Mouse (Mus musculus) forebrain, embryonic 11.5 days (tissue): Measurements from ENCODE around the gene Nom1. TPM values are rescaled to one million over a fixed set of nuclear protein-coding genes. Genes with fewer than 3 reads are reported as not detected.
"Not testable (repeated sequence)": the region's sequence is repeated elsewhere in the genome, so short reads cannot be mapped to it uniquely, and the experiment has no call there.

Source experiments
- ATAC-seq: fragments of 200-750 bp; cut with Nextera tagmentation; replicated peaks from 2 replicates; pipeline ENCODE4 v1.8.0; 2017; ENCODE audit warnings: moderate TSS enrichment; ENCODE audit not compliant: low FRiP score
- DNase-seq: peaks from one replicate; pipeline ENCODE4 v3.0.0-alpha.2; 2017; ENCODE audit warnings: low spot score
- H3K27ac ChIP-seq: fragments of 300-500 bp; sonication (generic); 2 replicates; pipeline ENCODE4 v1.5.1; 2014; ENCODE audit warnings: low read depth, low read length
- H3K27me3 ChIP-seq: fragments of 300-500 bp; sonication (generic); 2 replicates; pipeline ENCODE4 v1.6.1; 2014; ENCODE audit warnings: mild to moderate bottlenecking, low read length, mixed read lengths; ENCODE audit not compliant: control insufficient read depth, insufficient read depth
- H3K36me3 ChIP-seq: fragments of 300-500 bp; sonication (generic); 2 replicates; pipeline ENCODE4 v1.6.1; 2014; ENCODE audit warnings: mild to moderate bottlenecking, low read length, moderate library complexity, mixed read lengths; ENCODE audit not compliant: control insufficient read depth, insufficient read depth
- H3K4me1 ChIP-seq: fragments of 300-500 bp; sonication (generic); replicated peaks from 2 replicates; pipeline ENCODE4 v1.6.1; 2014; ENCODE audit warnings: low read length, mixed read lengths; ENCODE audit not compliant: control insufficient read depth, insufficient read depth
- H3K4me2 ChIP-seq: fragments of 300-500 bp; sonication (generic); 2 replicates; pipeline ENCODE4 v1.6.1; 2014; ENCODE audit warnings: low read depth, mild to moderate bottlenecking, low read length, moderate library complexity, mixed read lengths; ENCODE audit not compliant: severe bottlenecking
- H3K4me3 ChIP-seq: fragments of 300-500 bp; sonication (generic); 2 replicates; pipeline ENCODE4 v1.5.1; 2014; ENCODE audit warnings: low read depth, low read length
- H3K9ac ChIP-seq: fragments of 300-500 bp; sonication (generic); 2 replicates; pipeline ENCODE4 v1.6.1; 2014; ENCODE audit warnings: low read length
- H3K9me3 ChIP-seq: fragments of 300-500 bp; sonication (generic); 2 replicates; pipeline ENCODE4 v1.6.1; 2016; ENCODE audit warnings: low read length, mixed read lengths; ENCODE audit not compliant: control insufficient read depth
- WGBS: fragments of 180-500 bp; shearing (Covaris S2); extraction: QIAGEN DNeasy Blood & Tissue Kit; methylation state at CpG from one replicate; pipeline ENCODE4 v1.1.7; 2014; 5-methylcytosine and 5-hydroxymethylcytosine counted together
- polyA plus RNA-seq: library from polyadenylated mRNA; unstranded; fragments of >200 nt; fragmentation: Nextera tagmentation; extraction: Ambion mirVana; gene quantifications from 2 replicates; pipeline ENCODE4 v1.2.1, GENCODE M21; 2014

The Nom1 gene
- polyA plus RNA-seq = 25.1 and 34.9 TPM in 2 replicates

DNA sequence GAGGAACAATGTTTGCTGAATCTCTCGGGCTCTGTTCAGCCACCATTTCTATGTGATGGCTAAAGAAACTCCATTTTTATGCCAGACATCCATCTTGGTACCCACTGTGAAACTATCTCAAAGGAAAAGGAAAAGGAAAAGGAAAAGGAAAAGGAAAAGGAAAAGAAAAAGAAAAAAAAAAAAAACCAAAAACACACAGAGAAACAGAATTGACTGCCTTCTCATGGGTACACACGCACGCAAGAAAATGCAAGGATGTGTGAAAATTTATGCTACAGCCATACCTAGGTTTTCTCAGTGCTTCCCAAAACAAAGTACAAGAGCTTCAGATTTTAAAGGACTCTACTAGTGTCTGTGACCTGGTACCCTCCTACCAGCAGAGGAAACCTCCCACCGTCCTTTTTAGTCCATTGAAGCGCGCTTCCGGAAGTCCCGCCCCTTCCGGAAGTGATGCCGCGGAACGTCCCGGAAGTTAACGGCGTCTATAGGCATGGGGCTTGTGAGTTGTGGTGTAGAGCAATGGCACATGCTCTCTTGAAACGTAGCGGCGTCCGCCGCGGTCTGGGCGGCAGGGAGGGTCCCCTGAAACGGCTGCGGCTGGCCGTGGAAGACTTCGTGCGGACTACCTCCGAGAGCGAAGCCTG lies at the start of gene Nom1:
TSS of gene Nom1 (plus strand) at position 437 of the 644 bp plus-strand sequence.
- Histone ChIP-seq H3K4me2 (peak within 1 kb of the TSS; percentile 84), H3K9ac (peak within 1 kb of the TSS; percentile 82), H3K27me3 (no peaks in the 10 kb centered on the region; the same call in 1 of the 2 replicates), H3K4me3 (peak within 1 kb of the TSS; percentile 91), H3K36me3 (no peaks in the 10 kb centered on the region; the same call in 1 of the 2 replicates), H3K4me1 (peaks cover 11% of the 10 kb centered on the region; the same call in 1 of the 2 replicates), H3K9me3 (no peaks in the 10 kb centered on the region), H3K27ac (no peak within 1 kb of the TSS)
- DNase-seq (peak; percentile 92), ATAC-seq (peak; percentile 93)
- 5% methylated on average over 29 of the region's 29 CpGs for WGBS

DNA sequence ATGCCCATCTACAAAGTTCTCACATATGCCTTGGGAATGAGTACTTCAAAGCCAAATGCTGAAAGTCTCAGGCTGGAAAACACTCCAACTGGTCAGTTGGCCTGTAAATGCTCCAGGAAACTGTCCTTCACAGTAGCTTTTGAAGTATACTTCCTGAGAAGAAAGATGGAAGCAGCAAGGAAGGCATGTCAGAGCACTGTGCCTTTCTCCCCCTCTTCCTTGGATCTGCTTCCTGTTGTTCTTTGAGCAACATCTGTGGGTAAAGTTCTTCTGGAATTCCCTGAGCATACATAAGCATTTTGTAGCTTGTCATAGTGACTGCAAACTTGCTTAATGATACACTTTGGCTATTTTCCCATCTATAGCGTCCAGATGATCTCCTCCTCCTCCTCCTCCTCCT lies 46.9 kb upstream of the Nom1 start:
- Histone ChIP-seq H3K9ac (no peak overlapping the region), H3K4me3 (no peak overlapping the region), H3K4me2 (no peak overlapping the region), H3K9me3 (no peaks in the 10 kb centered on the region), H3K36me3 (no peaks in the 10 kb centered on the region), H3K27me3 (no peaks in the 10 kb centered on the region), H3K27ac (no peak overlapping the region), H3K4me1 (no peaks in the 10 kb centered on the region)
- no peak for ATAC-seq
- 60% methylated on average over 1 of the region's 1 CpGs for WGBS
- no peak for DNase-seq

DNA sequence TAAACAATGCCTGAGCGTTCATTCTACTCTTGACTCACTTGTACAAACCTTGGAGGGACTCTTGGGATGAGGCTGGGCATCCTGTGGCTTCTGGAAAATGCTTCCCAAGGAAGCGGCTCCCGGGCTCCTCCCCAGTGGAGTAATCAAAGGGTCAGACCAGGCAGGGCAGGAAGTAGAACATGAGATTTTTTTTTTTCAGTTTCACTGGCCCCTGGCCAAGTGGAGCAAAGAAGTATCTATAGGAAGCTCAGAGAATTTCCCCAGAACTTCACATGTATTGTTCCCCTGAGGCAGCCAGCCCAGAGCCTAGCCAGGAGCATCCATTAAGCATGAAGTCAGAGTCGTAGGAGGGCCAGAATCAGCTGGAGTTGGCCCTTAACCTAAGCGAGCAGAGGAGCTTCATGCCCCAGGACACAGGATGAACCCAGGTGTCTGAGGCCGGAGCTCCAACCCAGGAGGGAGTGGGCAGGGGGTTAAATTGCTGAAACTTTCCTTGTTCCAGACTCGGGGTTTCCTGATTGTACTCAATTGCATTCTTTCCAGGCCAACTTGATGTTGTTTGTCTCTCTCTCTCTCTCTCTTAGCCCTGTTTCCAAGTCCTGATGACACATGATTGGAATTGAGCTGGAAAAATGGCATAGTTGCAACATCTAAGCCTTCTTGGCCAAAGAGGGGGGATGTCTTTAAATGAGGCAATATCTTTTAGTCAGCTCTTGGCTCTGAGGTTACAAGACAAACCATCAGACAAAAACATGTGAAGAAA lies 46.1 kb upstream of the Nom1 start:
- Histone ChIP-seq H3K36me3 (no peaks in the 10 kb centered on the region), H3K4me1 (no peaks in the 10 kb centered on the region), H3K9me3 (no peaks in the 10 kb centered on the region), H3K4me3 (no peak overlapping the region), H3K4me2 (no peak overlapping the region), H3K27ac (no peak overlapping the region), H3K9ac (no peak overlapping the region), H3K27me3 (no peaks in the 10 kb centered on the region)
- WGBS = 66% methylated on average over 7 of the region's 7 CpGs
- no peak for DNase-seq
- ATAC-seq = no peak

DNA sequence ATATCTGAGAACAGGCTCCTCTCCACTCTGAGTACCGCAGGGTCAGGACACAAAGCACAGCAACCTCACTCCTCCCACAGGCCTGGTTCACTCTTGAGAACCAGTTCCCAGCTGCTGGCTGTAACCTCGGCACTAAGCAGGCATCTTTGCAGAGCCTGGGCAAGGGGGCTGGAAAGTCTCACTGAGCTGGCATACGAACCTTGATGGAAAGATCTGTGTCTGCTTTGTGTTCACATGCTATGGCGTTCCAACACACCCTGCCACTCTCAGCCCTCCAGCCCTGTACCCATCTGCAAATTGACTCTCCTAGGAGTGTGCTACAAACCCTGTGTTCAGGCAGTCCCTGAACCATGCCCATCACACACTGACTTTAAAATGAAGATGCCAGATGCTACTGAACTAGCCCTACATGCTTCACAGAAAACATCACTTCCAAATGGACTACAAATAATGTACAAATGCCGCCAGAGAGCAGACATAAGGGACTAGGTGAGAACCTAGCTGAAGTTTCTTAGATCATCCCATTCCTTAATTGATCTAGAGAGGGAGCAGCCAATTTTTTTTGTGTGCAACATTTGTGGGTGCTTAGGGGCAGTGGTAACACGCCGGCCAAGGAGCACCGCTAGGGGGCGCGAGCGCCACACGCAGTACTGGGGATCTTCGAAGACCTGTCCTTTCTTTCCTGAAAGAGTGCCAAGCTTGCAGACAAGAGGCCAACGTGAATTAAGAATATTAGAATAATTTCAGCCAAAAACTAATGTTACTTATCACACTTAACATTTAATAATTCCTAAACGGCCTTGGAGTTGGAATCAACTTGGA lies 45.3 kb upstream of the Nom1 start:
- no peak overlapping the region for H3K9ac ChIP-seq
- no peaks in the 10 kb centered on the region for H3K9me3 ChIP-seq
- no peaks in the 10 kb centered on the region for H3K36me3 ChIP-seq
- DNase-seq (peak; percentile 92), ATAC-seq (0 out of 2 replicates have a peak, but pooled peaks have one; percentile 49)
- WGBS = 23% methylated on average over 15 of the region's 15 CpGs
- no peaks in the 10 kb centered on the region for H3K4me1 ChIP-seq
- H3K27me3 ChIP-seq = no peaks in the 10 kb centered on the region
- no peak overlapping the region for H3K27ac ChIP-seq
- no peak overlapping the region for H3K4me2 ChIP-seq
- H3K4me3 ChIP-seq = no peak overlapping the region

DNA sequence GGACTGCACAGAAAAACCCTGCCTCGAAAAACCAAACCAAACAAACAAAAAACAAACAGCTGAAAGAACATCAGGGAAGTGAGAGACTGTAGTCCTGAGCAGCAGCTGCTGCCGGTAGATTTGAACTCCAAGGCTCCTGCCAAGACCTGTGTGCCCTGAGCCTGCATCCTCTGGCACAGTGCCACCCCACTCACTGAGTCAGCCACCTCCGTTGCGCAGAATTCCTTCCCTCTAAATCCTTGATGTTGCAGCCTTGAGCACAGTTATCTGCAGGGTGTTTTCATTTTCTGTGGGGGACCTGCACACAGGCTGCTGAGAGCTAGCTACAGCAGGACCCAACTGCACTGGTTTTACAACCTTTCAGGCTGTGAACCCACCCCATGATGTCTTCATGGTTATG lies 36.0 kb upstream of the Nom1 start:
- H3K27me3 ChIP-seq = no peaks in the 10 kb centered on the region
- no peak overlapping the region for H3K4me2 ChIP-seq
- H3K4me3 ChIP-seq = no peak overlapping the region
- H3K9ac ChIP-seq = no peak overlapping the region
- no peaks in the 10 kb centered on the region for H3K9me3 ChIP-seq
- WGBS = 79% methylated on average over 4 of the region's 4 CpGs
- DNase-seq = no peak
- H3K4me1 ChIP-seq = no peaks in the 10 kb centered on the region
- H3K27ac ChIP-seq = no peak overlapping the region
- H3K36me3 ChIP-seq = no peaks in the 10 kb centered on the region
- ATAC-seq = no peak

DNA sequence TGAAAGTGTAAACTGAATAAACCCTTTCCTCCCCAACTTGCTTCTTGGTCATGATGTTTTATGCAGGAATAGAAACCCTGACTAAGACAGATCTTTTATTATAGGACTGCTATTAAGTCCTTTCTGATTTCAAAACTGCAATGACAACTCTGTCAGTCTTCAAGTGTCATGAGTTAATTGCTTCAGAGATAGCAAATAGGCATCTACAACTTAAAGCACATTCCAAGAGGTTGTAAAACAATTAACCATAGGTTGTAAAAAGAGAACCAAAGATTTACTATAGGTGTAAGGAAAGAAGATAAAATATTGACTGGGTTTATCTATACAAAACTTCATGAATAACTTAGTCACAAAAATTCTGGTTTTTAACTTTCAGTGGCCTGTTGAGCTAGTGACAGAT lies 23.6 kb upstream of the Nom1 start:
- Histone ChIP-seq H3K27me3 (no peaks in the 10 kb centered on the region), H3K4me2 (no peak overlapping the region), H3K4me3 (no peak overlapping the region), H3K9ac (no peak overlapping the region), H3K9me3 (no peaks in the 10 kb centered on the region), H3K27ac (no peak overlapping the region), H3K36me3 (no peaks in the 10 kb centered on the region), H3K4me1 (no peaks in the 10 kb centered on the region)
- ATAC-seq (no peak), DNase-seq (no peak)

DNA sequence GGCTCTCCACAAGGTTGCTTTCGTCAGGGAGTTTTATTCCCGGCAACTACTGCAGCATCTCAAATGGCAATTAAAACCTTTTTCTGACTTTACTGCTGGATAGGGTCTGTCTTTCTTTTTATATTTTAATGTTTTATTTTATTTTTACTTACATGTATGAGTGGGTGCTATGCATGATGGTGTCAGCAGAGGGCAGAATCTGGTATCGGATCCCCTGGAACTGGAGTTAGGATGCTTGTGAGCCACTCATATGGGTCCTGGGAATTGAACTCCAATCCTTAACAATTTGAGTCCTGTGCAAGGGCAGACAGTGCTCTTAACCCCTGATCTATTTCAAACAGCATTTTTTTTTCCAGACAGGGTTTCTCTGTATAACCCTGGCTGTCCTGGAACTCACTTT lies 21.4 kb upstream of the Nom1 start:
- H3K9ac ChIP-seq = no peak overlapping the region
- no peak overlapping the region for H3K4me3 ChIP-seq
- ATAC-seq (no peak), DNase-seq (no peak)
- 83% methylated on average over 3 of the region's 3 CpGs for WGBS
- no peak overlapping the region for H3K27ac ChIP-seq
- H3K27me3 ChIP-seq = no peaks in the 10 kb centered on the region
- no peaks in the 10 kb centered on the region for H3K36me3 ChIP-seq
- H3K4me2 ChIP-seq = no peak overlapping the region
- no peaks in the 10 kb centered on the region for H3K9me3 ChIP-seq
- no peaks in the 10 kb centered on the region for H3K4me1 ChIP-seq

DNA sequence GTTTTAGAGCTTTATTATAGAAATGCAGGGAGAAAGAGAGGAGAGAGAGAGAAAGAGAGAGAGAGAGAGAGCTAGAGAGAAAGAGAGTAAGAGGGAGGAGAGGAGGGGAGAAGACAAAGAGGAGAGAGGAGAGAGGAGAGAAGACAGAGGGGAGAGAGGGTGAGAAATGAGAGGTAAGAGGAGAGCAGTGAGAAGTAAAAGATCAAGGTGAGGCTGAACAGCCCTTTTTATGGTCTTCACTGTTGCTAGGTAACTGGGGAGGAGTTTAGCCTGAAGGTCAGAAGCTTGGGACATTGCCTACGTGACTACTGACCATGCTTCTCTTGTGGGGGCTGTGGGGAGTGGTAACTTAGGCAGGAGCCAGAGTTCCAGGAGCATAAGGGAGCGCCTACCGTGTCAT lies 11.1 kb upstream of the Nom1 start:
- not testable (repeated sequence) for H3K27me3 ChIP-seq, H3K4me2 ChIP-seq, H3K36me3 ChIP-seq, H3K9me3 ChIP-seq, H3K4me1 ChIP-seq, ATAC-seq, H3K27ac ChIP-seq, H3K4me3 ChIP-seq, DNase-seq, H3K9ac ChIP-seq
- WGBS = 75% methylated on average over 3 of the region's 3 CpGs
